Mouse (Mus musculus): ENCODE data around the gene H2-DMb2. TPM values are rescaled to one million over a fixed set of nuclear protein-coding genes. Genes with fewer than 3 reads are reported as not detected.

Gene H2-DMb2
- total and polyA plus RNA-seq, 2 experiments from 2014 or later, result 1.0 to 2.4 TPM

DNA sequence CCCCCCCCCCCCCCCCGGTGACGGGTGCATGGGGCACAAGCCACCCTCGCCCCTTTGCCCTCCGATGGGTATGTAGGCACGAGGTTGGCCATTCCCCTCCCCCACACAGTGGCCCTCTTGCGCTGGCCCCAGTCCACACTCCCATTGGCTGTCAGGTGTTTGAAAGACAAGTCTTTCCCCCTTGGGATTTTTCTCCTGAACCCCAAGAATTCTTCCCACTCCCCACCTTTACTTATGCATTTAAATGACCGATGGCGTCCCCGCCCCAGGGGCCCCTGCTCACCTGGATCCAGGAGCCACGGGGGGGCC is 21.3 kb upstream of the H2-DMb2 start:
- Histone ChIP-seq H3K9ac (peak overlapping the region; percentile 87), H3K4me2 (ENCODE audit: low read depth) (peak overlapping the region; percentile 88), H3K9me3 (ENCODE audit: low read length) (no peaks in the 10 kb centered on the region), H3K27ac (ENCODE audit: low read depth, low read length) (peak overlapping the region; percentile 100), H3K27me3 (ENCODE audit: insufficient read depth, low read length) (no peaks in the 10 kb centered on the region), H3K4me3 (ENCODE audit: low read depth, low read length) (peak overlapping the region; percentile 59), H3K4me1 (ENCODE audit: insufficient read depth) (peaks cover 6% of the 10 kb centered on the region; the same call in 1 of the 2 replicates), H3K36me3 (ENCODE audit: insufficient read depth) (peaks cover 10% of the 10 kb centered on the region)
- under 1% methylated on average over 10 of the region's 10 CpGs for WGBS
- no peak for ATAC-seq
- TF ChIP-seq CTCF (IDR thresholded peaks at IDR 0.05; ENCODE audit: low read depth), result no peak
- DNase-seq, result no peak

DNA sequence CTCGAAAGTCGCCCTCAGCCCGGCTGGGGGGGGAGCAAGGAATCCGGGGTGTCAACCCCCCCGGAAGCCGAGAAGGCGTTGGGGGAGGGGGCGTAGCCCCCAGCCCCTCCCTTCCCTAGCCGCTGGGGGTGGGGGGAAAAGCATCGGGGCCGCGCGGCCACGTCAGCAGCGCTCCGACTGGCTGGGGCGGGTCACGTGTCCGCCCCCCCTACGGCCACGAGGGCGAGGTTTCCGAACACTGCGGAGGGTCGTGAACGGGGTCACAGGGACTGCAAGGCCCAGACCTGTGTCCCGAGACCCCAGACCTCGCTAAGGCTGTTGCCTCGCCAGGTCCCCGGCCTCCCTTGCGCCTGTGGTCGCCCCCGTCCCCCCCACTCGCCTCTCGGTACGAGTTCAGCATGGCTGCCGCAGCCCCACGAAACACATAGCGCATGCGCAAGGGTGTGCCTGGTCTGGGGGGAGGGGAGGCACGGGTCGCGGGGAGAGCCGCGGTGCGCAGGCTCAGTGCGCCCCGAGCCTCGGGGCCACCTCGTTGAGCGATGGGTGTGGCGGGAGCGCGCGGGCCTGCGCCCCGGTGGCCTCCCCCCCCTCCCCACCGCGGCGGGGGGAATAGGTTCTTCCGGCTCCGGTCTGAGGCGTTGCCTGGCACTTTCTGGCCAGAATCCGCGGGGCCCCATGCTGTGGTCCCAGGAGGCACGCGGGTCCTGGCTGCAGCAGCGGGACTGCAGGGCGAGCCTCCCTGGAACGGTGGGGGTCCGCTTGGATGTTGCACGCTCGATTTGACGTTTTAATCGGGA is 20.7 kb upstream of the H2-DMb2 start, which contains the start of gene Brd2:
Gene Brd2, minus strand, starts transcription at position 447 of the 797 bp plus-strand sequence.
- ATAC-seq (peak; percentile 42), DNase-seq (peak; percentile 99)
- 0 out of 2 replicates have a peak, but pooled peaks have one; percentile 21 for TF ChIP-seq CTCF (IDR thresholded peaks at IDR 0.05; ENCODE audit: low read depth)
- peak within 1 kb of the TSS; percentile 88 for H3K4me2 ChIP-seq (ENCODE audit: low read depth)
- 0 out of 2 replicates have a peak, but pooled peaks cover 5% of the 10 kb centered on the region for H3K4me1 ChIP-seq (ENCODE audit: insufficient read depth)
- no peaks in the 10 kb centered on the region for H3K27me3 ChIP-seq (ENCODE audit: insufficient read depth, low read length)
- H3K27ac ChIP-seq (ENCODE audit: low read depth, low read length), result peak within 1 kb of the TSS; percentile 100
- no peaks in the 10 kb centered on the region for H3K9me3 ChIP-seq (ENCODE audit: low read length)
- peak within 1 kb of the TSS; percentile 59 for H3K4me3 ChIP-seq (ENCODE audit: low read depth, low read length)
- H3K36me3 ChIP-seq (ENCODE audit: insufficient read depth), result peaks cover 7% of the 10 kb centered on the region; the same call in 1 of the 2 replicates
- H3K9ac ChIP-seq, result peak within 1 kb of the TSS; percentile 87
- under 1% methylated on average over 55 of the region's 75 CpGs for WGBS

DNA sequence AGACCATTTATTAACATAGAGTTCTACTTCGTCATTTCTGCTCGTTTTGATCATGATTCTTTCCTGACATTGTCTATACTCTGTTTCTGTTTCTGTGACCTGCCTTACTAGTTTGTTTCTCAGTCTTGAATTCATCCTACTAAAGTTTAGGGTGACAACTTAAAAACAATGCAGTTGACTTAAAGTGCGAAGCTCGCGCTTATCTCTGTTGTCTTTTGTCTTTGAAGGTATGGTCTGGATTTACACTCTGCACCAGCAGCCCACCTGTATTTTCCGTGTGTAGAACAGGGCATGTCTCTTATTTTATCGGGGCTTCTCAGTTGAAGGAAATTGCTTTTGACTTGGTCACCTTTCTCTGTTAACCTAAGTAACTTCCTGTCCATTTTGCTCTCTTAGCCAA is 20.0 kb upstream of the H2-DMb2 start:
- peak overlapping the region; percentile 100 for H3K27ac ChIP-seq (ENCODE audit: low read depth, low read length)
- H3K4me3 ChIP-seq (ENCODE audit: low read depth, low read length), result peak overlapping the region; percentile 59
- WGBS, result under 1% methylated on average over 7 of the region's 7 CpGs
- peak overlapping the region; percentile 87 for H3K9ac ChIP-seq
- no peak for ATAC-seq
- no peak for DNase-seq
- no peak for TF ChIP-seq CTCF (IDR thresholded peaks at IDR 0.05; ENCODE audit: low read depth)
- peak overlapping the region; percentile 88 for H3K4me2 ChIP-seq (ENCODE audit: low read depth)
- H3K27me3 ChIP-seq (ENCODE audit: insufficient read depth, low read length), result no peaks in the 10 kb centered on the region
- no peaks in the 10 kb centered on the region for H3K9me3 ChIP-seq (ENCODE audit: low read length)
- H3K4me1 ChIP-seq (ENCODE audit: insufficient read depth), result 0 out of 2 replicates have a peak, but pooled peaks cover 5% of the 10 kb centered on the region
- H3K36me3 ChIP-seq (ENCODE audit: insufficient read depth), result peaks cover 7% of the 10 kb centered on the region; the same call in 1 of the 2 replicates

DNA sequence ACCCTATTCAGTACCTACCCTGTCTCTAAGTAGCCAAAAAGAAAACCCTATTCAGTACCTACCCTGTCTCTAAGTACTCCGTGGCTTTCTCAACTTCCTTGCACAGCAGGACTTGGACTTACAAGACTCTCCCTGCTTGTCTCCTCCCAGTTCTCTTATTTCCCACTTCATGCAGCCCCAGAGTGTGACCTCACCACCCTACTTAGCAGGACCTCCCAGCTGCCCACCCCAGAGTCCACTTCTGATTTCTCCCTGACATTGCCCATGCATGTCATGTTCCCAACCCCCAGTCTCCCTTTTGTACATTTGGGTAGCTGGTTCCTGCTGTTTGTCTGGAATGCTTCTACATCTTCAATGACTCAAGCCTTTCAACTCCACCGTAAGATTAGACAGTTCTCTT is 19.6 kb upstream of the H2-DMb2 start:
- H3K27ac ChIP-seq (ENCODE audit: low read depth, low read length), result peak overlapping the region; percentile 24; the same call in 1 of the 2 replicates
- no peak for TF ChIP-seq CTCF (IDR thresholded peaks at IDR 0.05; ENCODE audit: low read depth)
- H3K36me3 ChIP-seq (ENCODE audit: insufficient read depth), result peaks cover 5% of the 10 kb centered on the region; the same call in 1 of the 2 replicates
- WGBS, result 1% methylated on average over 2 of the region's 2 CpGs
- H3K4me3 ChIP-seq (ENCODE audit: low read depth, low read length), result peak overlapping the region; percentile 59
- ATAC-seq (no peak), DNase-seq (no peak)
- H3K27me3 ChIP-seq (ENCODE audit: insufficient read depth, low read length), result no peaks in the 10 kb centered on the region
- no peaks in the 10 kb centered on the region for H3K9me3 ChIP-seq (ENCODE audit: low read length)
- H3K4me1 ChIP-seq (ENCODE audit: insufficient read depth), result 0 out of 2 replicates have a peak, but pooled peaks cover 5% of the 10 kb centered on the region
- peak overlapping the region; percentile 87; the same call in 1 of the 2 replicates for H3K9ac ChIP-seq
- H3K4me2 ChIP-seq (ENCODE audit: low read depth), result peak overlapping the region; percentile 88

DNA sequence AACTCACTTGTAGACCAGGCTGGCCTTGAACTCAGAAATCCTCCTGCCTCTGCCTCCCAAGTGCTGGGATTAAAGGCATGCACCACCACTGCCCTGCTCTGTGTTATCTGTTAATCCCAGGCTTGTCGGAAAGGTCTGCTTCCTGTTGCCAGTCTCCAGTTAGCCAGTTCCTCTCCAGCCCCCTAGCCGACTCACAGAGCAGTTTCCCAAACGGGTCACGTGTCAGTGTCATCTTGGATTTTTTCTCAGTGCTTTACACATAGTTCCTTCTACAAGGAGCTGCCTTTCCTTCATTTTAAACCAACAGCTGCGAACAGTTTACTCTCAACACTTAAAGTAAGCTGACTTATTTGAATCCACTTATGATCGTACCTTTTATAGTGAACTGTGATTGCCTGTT is 18.5 kb upstream of the H2-DMb2 start:
- H3K27ac ChIP-seq (ENCODE audit: low read depth, low read length), result no peak overlapping the region
- no peak for TF ChIP-seq CTCF (IDR thresholded peaks at IDR 0.05; ENCODE audit: low read depth)
- H3K4me3 ChIP-seq (ENCODE audit: low read depth, low read length), result no peak overlapping the region
- no peaks in the 10 kb centered on the region for H3K9me3 ChIP-seq (ENCODE audit: low read length)
- no peaks in the 10 kb centered on the region for H3K27me3 ChIP-seq (ENCODE audit: insufficient read depth, low read length)
- ATAC-seq (no peak), DNase-seq (no peak)
- no peak overlapping the region for H3K9ac ChIP-seq
- 0 out of 2 replicates have a peak, but pooled peaks cover 5% of the 10 kb centered on the region for H3K4me1 ChIP-seq (ENCODE audit: insufficient read depth)
- H3K4me2 ChIP-seq (ENCODE audit: low read depth), result no peak overlapping the region
- no peaks in the 10 kb centered on the region for H3K36me3 ChIP-seq (ENCODE audit: insufficient read depth)
- 88% methylated on average over 6 of the region's 6 CpGs for WGBS

DNA sequence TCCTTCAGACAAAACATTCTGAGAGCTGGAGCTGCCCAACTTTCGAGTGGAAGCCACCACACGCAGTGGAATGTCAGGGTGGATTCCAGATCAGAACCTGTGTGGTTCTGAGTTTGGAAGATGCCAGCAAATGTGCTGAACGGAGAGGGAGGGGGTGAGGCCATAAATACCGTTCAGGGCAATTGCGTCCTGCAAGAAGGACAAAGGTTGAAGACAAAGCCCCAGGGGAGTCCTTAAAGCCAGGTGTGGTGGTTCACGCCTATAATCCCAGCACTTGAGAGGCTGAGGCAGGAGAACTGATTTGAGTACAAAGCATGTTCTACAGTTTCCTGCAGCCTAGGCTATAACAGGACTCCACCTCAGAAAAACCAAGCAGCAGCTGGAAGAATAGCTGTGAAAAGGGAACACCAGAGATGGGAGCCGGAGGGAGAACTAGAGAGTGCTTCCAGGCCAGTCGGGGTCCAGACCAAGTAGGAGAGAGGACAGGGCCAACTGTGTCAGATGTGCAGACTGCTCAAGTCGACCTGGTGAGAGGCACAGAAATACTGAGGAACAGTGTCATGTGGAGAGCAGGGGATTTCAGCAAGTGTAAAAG is 16.2 kb upstream of the H2-DMb2 start:
- Histone ChIP-seq H3K27ac (ENCODE audit: low read depth, low read length) (no peak overlapping the region), H3K9ac (no peak overlapping the region), H3K4me3 (ENCODE audit: low read depth, low read length) (no peak overlapping the region), H3K4me1 (ENCODE audit: insufficient read depth) (0 out of 2 replicates have a peak, but pooled peaks cover 5% of the 10 kb centered on the region), H3K4me2 (ENCODE audit: low read depth) (no peak overlapping the region), H3K9me3 (ENCODE audit: low read length) (no peaks in the 10 kb centered on the region), H3K27me3 (ENCODE audit: insufficient read depth, low read length) (no peaks in the 10 kb centered on the region), H3K36me3 (ENCODE audit: insufficient read depth) (no peaks in the 10 kb centered on the region)
- no peak for ATAC-seq
- DNase-seq, result no peak
- 59% methylated on average over 9 of the region's 9 CpGs for WGBS
- no peak for TF ChIP-seq CTCF (IDR thresholded peaks at IDR 0.05; ENCODE audit: low read depth)

DNA sequence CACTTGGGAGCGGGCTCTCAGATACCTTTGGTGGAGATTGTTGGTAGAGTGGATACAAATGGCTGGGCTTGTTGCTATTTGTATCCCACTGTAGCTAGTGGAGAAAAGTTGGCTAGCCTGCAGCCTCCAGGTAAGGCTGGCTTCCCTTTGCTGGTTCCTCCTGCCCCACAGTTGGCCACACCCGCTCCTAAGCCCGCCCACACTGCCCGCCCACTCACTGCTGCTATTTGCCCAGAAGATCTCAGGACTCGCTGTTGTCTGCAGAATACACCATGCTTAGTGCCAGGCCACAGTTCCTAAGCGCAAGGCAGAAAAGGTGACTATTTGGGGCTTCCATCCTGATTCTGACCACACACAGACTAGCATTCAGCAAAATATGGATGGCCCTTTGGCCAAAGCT is 15.6 kb upstream of the H2-DMb2 start:
- WGBS, result 31% methylated on average over 6 of the region's 6 CpGs
- H3K36me3 ChIP-seq (ENCODE audit: insufficient read depth), result no peaks in the 10 kb centered on the region

More for the DNA sequence above, 15.6 kb upstream of the H2-DMb2 start:
- 0 out of 2 replicates have a peak, but pooled peaks cover 5% of the 10 kb centered on the region for H3K4me1 ChIP-seq (ENCODE audit: insufficient read depth)
- no peak for DNase-seq
- no peak overlapping the region for H3K27ac ChIP-seq (ENCODE audit: low read depth, low read length)
- no peak overlapping the region for H3K9ac ChIP-seq
- H3K27me3 ChIP-seq (ENCODE audit: insufficient read depth, low read length), result no peaks in the 10 kb centered on the region
- TF ChIP-seq CTCF (IDR thresholded peaks at IDR 0.05; ENCODE audit: low read depth), result no peak
- no peaks in the 10 kb centered on the region for H3K9me3 ChIP-seq (ENCODE audit: low read length)
- no peak overlapping the region for H3K4me2 ChIP-seq (ENCODE audit: low read depth)
- ATAC-seq, result no peak
- H3K4me3 ChIP-seq (ENCODE audit: low read depth, low read length), result no peak overlapping the region

All from forebrain, postnatal 0 days (tissue).